Mouse (Mus musculus) olfactory bulb, adult 2 months (tissue): ENCODE measurements around the gene Pheta1. TPM values are rescaled to one million over a fixed set of nuclear protein-coding genes. Genes with fewer than 3 reads are reported as not detected.

Experiments used
- H3K27ac ChIP-seq: fragments of 200-500 bp; 2 replicates; pipeline ENCODE4 v1.5.1; 2012; ENCODE audit warnings: low read depth, low read length; ENCODE audit not compliant: insufficient read depth
- H3K4me1 ChIP-seq: fragments of 200-500 bp; 2 replicates; pipeline ENCODE4 v1.6.1; 2012; ENCODE audit warnings: low read length; ENCODE audit not compliant: control insufficient read depth, insufficient read depth
- H3K4me3 ChIP-seq: fragments of 200-500 bp; 2 replicates; pipeline ENCODE4 v1.5.1; 2012; ENCODE audit warnings: mild to moderate bottlenecking, low read depth, low read length, moderate library complexity; ENCODE audit not compliant: insufficient read depth
- CTCF ChIP-seq: fragments of 200-500 bp; IDR thresholded peaks from 2 replicates; pipeline ENCODE4 v1.5.1; 2012; ENCODE audit warnings: low read depth, mild to moderate bottlenecking, low read length, moderate library complexity; ENCODE audit not compliant: insufficient read depth
- POLR2A ChIP-seq: fragments of 200-500 bp; IDR thresholded peaks from 2 replicates; pipeline ENCODE4 v1.6.1; 2012; ENCODE audit warnings: mild to moderate bottlenecking, low read depth, low read length, moderate library complexity; ENCODE audit not compliant: insufficient read depth
- WGBS: fragments of 180-500 bp; shearing (Covaris S2); methylation state at CpG from one replicate; pipeline ENCODE4 v1.1.7; 2018; 5-methylcytosine and 5-hydroxymethylcytosine counted together
- polyA plus RNA-seq: library from polyadenylated mRNA; stranded (reverse); fragments of >200 nt; gene quantifications from 2 replicates; pipeline ENCODE4 v1.2.4, GENCODE M21; 2012; ENCODE audit warnings: low replicate concordance; ENCODE audit not compliant: missing spikeins, insufficient read depth, insufficient read length

Gene Pheta1
- polyA plus RNA-seq, 1 experiment: not detected

DNA sequence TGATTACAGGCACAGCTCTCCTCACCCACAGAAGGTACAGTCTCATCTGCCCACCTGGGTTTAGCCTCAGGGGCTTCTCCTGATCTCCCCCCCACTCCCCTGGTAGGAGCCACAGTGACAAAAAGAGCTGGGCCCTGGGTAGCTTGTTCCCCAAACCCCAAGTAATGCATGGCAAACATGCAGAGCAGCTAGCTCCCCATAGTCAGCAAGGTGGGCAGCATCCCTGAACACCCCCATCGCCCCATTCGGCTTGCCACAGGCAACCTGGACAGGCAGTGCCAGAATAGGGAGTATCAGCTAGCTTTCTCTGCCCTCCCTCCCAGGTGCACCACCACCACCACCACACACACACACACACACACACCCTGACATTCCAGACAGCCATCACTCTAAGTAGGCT is 15.6 kb upstream of the Pheta1 start:
- peaks cover 59% of the 10 kb centered on the region for H3K4me1 ChIP-seq
- no peak overlapping the region for H3K4me3 ChIP-seq
- WGBS: 95% methylated on average over 2 of the region's 2 CpGs
- TF ChIP-seq POLR2A: no peak
- no peak for TF ChIP-seq CTCF
- no peak overlapping the region for H3K27ac ChIP-seq

GRCm38 (mm10) chr5:121833572-121834240 is 15.1 kb upstream of the Pheta1 start:
- Histone ChIP-seq H3K27ac (no peak overlapping the region), H3K4me1 (peaks cover 59% of the 10 kb centered on the region), H3K4me3 (0 out of 2 replicates have a peak overlapping the region, but pooled peaks have one; percentile 5)
- 57% methylated on average over 10 of the region's 10 CpGs for WGBS
- no peak for TF ChIP-seq POLR2A
- TF ChIP-seq CTCF: no peak

DNA sequence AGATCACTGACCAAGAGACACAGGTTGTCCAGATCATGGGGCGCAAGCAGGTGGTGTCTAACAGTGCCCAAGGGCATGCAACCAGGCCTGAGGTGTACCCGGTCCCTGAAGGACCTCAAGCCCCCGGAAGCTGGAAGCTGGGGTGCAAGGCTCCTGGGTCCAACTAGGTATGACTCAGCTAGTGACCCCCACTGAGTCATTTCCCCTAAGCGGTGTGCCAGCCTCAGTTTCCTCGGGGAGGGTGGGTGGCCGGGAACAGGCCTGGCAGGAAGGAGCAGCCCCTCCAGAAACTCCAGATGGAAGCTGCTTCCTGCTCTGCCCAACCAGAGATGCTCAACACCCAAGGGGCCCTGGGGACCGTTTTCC is 14.6 kb upstream of the Pheta1 start:
- Histone ChIP-seq H3K27ac (no peak overlapping the region), H3K4me1 (peaks cover 57% of the 10 kb centered on the region), H3K4me3 (0 out of 2 replicates have a peak overlapping the region, but pooled peaks have one; percentile 5)
- TF ChIP-seq CTCF (no peak), POLR2A (no peak)
- 79% methylated on average over 7 of the region's 7 CpGs for WGBS

DNA sequence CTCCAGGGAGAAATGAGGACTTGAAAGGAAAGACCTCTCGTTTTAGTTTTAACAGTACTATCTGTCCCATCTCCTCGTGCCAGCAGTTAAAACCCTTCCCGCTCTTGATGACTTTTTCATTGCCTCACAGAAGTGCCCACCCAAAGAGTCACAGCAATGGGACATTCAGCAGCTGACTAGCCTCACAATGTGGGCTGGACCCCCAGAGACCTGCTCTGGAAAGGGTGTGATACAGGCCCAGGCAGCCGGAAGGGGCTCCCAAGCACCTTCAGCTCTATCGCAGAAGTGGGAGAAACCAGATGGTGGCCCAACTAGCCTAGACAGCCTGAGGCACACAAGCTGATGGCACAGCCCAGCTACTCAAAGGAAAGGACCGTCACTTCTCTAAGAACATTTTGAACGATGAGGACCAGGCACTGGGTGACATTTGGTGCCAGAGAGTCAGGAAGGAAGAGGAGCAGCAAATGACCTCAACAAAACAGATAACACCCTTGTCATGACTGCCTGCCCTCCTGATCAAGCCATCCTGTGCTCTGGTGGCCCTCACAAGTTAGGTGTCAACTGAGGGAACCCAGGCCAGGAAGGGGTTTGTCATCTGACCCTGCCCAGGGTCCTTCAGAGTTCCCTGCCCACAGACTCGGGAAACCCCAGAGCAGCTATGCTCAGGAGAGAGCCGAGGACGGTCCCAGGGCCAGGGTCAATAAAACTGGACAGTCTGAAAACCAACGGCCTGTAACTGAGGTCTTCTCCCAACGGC is 13.6 kb upstream of the Pheta1 start:
- Histone ChIP-seq H3K27ac (no peak overlapping the region), H3K4me1 (peaks cover 57% of the 10 kb centered on the region), H3K4me3 (peak overlapping the region; percentile 89)
- TF ChIP-seq CTCF (no peak), POLR2A (no peak)
- 53% methylated on average over 12 of the region's 12 CpGs for WGBS

DNA sequence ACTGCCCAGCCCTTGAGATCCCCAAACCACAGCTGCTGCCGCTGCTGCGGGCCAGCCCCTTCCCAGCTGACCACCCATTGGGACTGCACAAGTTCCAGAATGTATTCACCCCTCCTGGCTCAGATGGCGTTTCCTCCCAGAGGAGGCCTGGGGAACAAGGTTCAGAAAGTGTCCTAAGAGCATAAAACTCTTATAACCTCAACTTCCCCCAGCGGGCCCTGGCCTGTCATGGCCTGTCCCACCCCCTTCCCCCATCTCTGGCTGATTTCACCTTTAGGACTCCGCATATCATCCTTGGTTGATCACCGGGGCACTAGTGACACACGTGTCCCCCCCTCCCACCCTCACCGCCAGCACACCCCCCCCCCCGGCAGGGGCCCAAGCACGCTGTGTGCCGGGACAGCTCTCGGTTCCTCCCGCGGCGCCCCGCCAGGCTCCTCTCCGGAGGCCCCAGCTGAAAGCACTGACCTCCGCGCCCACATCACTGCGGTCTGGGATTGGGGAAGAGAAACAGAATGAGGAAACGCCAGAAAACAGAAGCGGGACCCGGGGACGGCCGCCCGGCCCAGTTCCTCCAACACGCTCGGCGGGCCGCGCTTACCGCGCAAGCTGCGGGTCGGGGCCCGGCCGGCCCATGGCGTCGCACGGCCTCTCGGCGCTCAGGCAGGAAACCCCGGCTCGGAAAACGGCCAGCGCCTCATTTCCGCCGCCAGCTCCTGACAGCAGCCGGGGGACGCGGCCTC is 12.7 kb upstream of the Pheta1 start:
- peak overlapping the region; percentile 89 for H3K4me3 ChIP-seq
- peak overlapping the region; percentile 38; the same call in 1 of the 2 replicates for H3K27ac ChIP-seq
- H3K4me1 ChIP-seq: peaks cover 57% of the 10 kb centered on the region
- TF ChIP-seq POLR2A (no peak), CTCF (no peak)
- WGBS: under 1% methylated on average over 51 of the region's 51 CpGs

GRCm38 (mm10) chr5:121836692-121837415 is 11.9 kb upstream of the Pheta1 start:
- peak; percentile 62; the same call in 1 of the 2 replicates for TF ChIP-seq POLR2A
- TF ChIP-seq CTCF: no peak
- WGBS: under 1% methylated on average over 77 of the region's 77 CpGs
- Histone ChIP-seq H3K4me1 (peaks cover 57% of the 10 kb centered on the region), H3K4me3 (peak overlapping the region; percentile 89), H3K27ac (peak overlapping the region; percentile 38; the same call in 1 of the 2 replicates)

GRCm38 (mm10) chr5:121837441-121838340 is 11.1 kb upstream of the Pheta1 start, which contains the start of gene Sh2b3:
TSS of gene Sh2b3 (minus strand) at chr5:121837646.
- WGBS: 5% methylated on average over 35 of the region's 35 CpGs
- TF ChIP-seq CTCF: no peak
- TF ChIP-seq POLR2A: no peak

More at GRCm38 (mm10) chr5:121837441-121838340, 11.1 kb upstream of the Pheta1 start, which contains the start of gene Sh2b3:
- H3K4me3 ChIP-seq: peak within 1 kb of the TSS; percentile 89
- peaks cover 54% of the 10 kb centered on the region for H3K4me1 ChIP-seq
- H3K27ac ChIP-seq: peak within 1 kb of the TSS; percentile 38; the same call in 1 of the 2 replicates
